Mouse (Mus musculus) adrenal gland, postnatal 10 days (tissue): Measurements from ENCODE around the gene Ceacam1. TPM values are rescaled to one million over a fixed set of nuclear protein-coding genes. Genes with fewer than 3 reads are reported as not detected.
"Not testable (repeated sequence)": the region's sequence is repeated elsewhere in the genome, so short reads cannot be mapped to it uniquely, and the experiment has no call there.

Source experiments
- DNase-seq: peaks from one replicate; pipeline ENCODE4 v3.0.0; 2021; ENCODE audit warnings: mixed read lengths
- long read RNA-seq, 2 experiments: library from polyadenylated mRNA; stranded (forward); transcript quantifications; one replicate each; pipeline ENCODE4 v2.0.0; 2021
- total RNA-seq, 2 experiments: library from RNA; stranded (reverse); gene quantifications; 2 replicates each; pipeline ENCODE4 v1.2.3; 2021

Gene Ceacam1
- total RNA-seq: 10 to 100 TPM; 16.0 to 21.7 TPM
- long read RNA-seq, experiment 1, transcript Ceacam1-209 (6 exons, 1,061 nt): major isoform, 6 of 13 reads
- long read RNA-seq, experiment 1, partial matches to known transcripts: 4 of 13 reads
- long read RNA-seq, experiment 1, other reads (novel, unspliced or antisense): 1 of 13 reads
- long read RNA-seq, experiment 2, partial matches to known transcripts: 2 of 10 reads
- long read RNA-seq, experiment 2, other reads (novel, unspliced or antisense): 2 of 10 reads

GRCm38 (mm10) chr7:25477091-25477751, at the start of gene Ceacam1:
TSS of gene Ceacam1 (minus strand) at chr7:25477603.
- DNase-seq: peak; percentile 78

GRCm38 (mm10) chr7:25516070-25516777, 38.8 kb upstream of the Ceacam1 start:
- not testable (repeated sequence) for DNase-seq

GRCm38 (mm10) chr7:25515667-25516066, 38.3 kb upstream of the Ceacam1 start:
- DNase-seq: not testable (repeated sequence)

- no peak for DNase-seq
Measured at GRCm38 (mm10) chr7:25509925-25510324, 32.5 kb upstream of the Ceacam1 start.

GRCm38 (mm10) chr7:25494649-25495048, 17.2 kb upstream of the Ceacam1 start:
- no peak for DNase-seq

- not testable (repeated sequence) for DNase-seq
Measured at GRCm38 (mm10) chr7:25490698-25491097, 13.3 kb upstream of the Ceacam1 start.

GRCm38 (mm10) chr7:25489382-25489781, 12.0 kb upstream of the Ceacam1 start:
- not testable (repeated sequence) for DNase-seq

- DNase-seq: peak; percentile 53
Measured at GRCm38 (mm10) chr7:25486186-25486585, 8.8 kb upstream of the Ceacam1 start.

- DNase-seq: no peak
Measured at GRCm38 (mm10) chr7:25485061-25485460, 7.7 kb upstream of the Ceacam1 start.

GRCm38 (mm10) chr7:25483133-25483735, 5.8 kb upstream of the Ceacam1 start:
- DNase-seq: no peak

- not testable (repeated sequence) for DNase-seq
Measured at GRCm38 (mm10) chr7:25480791-25481190, 3.4 kb upstream of the Ceacam1 start.

GRCm38 (mm10) chr7:25479440-25479839, 2.0 kb upstream of the Ceacam1 start:
- peak; percentile 59 for DNase-seq

GRCm38 (mm10) chr7:25477752-25478093, 320 bp upstream of the Ceacam1 start:
- DNase-seq: not testable (repeated sequence)

- peak; percentile 20 for DNase-seq
Measured at GRCm38 (mm10) chr7:25471821-25472220, 5.6 kb downstream of the Ceacam1 start.

GRCm38 (mm10) chr7:25465586-25465985, 11.8 kb downstream of the Ceacam1 start:
- DNase-seq: not testable (repeated sequence)

GRCm38 (mm10) chr7:25465010-25465409, 12.4 kb downstream of the Ceacam1 start:
- no peak for DNase-seq

GRCm38 (mm10) chr7:25462033-25462337, 15.4 kb downstream of the Ceacam1 start:
- not testable (repeated sequence) for DNase-seq

GRCm38 (mm10) chr7:25461336-25462032, 15.9 kb downstream of the Ceacam1 start:
- DNase-seq: peak; percentile 44

GRCm38 (mm10) chr7:25452103-25452502, 25.3 kb downstream of the Ceacam1 start:
- no peak for DNase-seq

GRCm38 (mm10) chr7:25449913-25450890, 27.2 kb downstream of the Ceacam1 start:
- DNase-seq: no peak

GRCm38 (mm10) chr7:25440816-25441153, 36.6 kb downstream of the Ceacam1 start:
- DNase-seq: no peak
